Mouse (Mus musculus) cerebellum, adult 11-12 months (tissue): ENCODE results near the gene Kcnh1.

Experiments used
- DNase-seq: peaks from one replicate; pipeline ENCODE4 v3.0.0; 2022

The Kcnh1 gene

GRCm38 (mm10) chr1:192190508-192191321 lies at the start of gene Kcnh1:
Kcnh1 (plus strand) TSS chr1:192190774.
- DNase-seq = peak; percentile 91

GRCm38 (mm10) chr1:192151179-192151578 lies 39.4 kb upstream of the Kcnh1 start:
- no peak for DNase-seq

- DNase-seq = no peak
These were observed 19.1 kb upstream of the Kcnh1 start for GRCm38 (mm10) chr1:192171477-192171876.

- DNase-seq = no peak
These were observed 10.7 kb upstream of the Kcnh1 start for GRCm38 (mm10) chr1:192179877-192180276.

- no peak for DNase-seq
These were observed 8.8 kb upstream of the Kcnh1 start for GRCm38 (mm10) chr1:192181696-192182257.

- DNase-seq = peak; percentile 62
These were observed 1.5 kb upstream of the Kcnh1 start for GRCm38 (mm10) chr1:192189056-192189455.

- peak; percentile 81 for DNase-seq
These were observed 803 bp upstream of the Kcnh1 start for GRCm38 (mm10) chr1:192189771-192190170.

GRCm38 (mm10) chr1:192191322-192191639 lies 707 bp downstream of the Kcnh1 start:
- peak; percentile 78 for DNase-seq

GRCm38 (mm10) chr1:192191859-192192258 lies 1.3 kb downstream of the Kcnh1 start:
- peak; percentile 32 for DNase-seq

GRCm38 (mm10) chr1:192192710-192193109 lies 2.1 kb downstream of the Kcnh1 start:
- peak; percentile 39 for DNase-seq

GRCm38 (mm10) chr1:192193656-192194055 lies 3.1 kb downstream of the Kcnh1 start:
- DNase-seq = peak; percentile 49

GRCm38 (mm10) chr1:192197495-192197894 lies 6.9 kb downstream of the Kcnh1 start:
- DNase-seq = no peak

- DNase-seq = peak; percentile 85
These were observed 12.4 kb downstream of the Kcnh1 start for GRCm38 (mm10) chr1:192202936-192203335.

- no peak for DNase-seq
These were observed 17.4 kb downstream of the Kcnh1 start for GRCm38 (mm10) chr1:192207956-192208355.

- no peak for DNase-seq
These were observed 21.9 kb downstream of the Kcnh1 start for GRCm38 (mm10) chr1:192212448-192212847.

- DNase-seq = no peak
These were observed 24.1 kb downstream of the Kcnh1 start for GRCm38 (mm10) chr1:192214666-192215065.

GRCm38 (mm10) chr1:192220156-192220555 lies 29.6 kb downstream of the Kcnh1 start:
- no peak for DNase-seq

GRCm38 (mm10) chr1:192224161-192224560 lies 33.6 kb downstream of the Kcnh1 start:
- DNase-seq = no peak

GRCm38 (mm10) chr1:192232696-192233095 lies 42.1 kb downstream of the Kcnh1 start:
- DNase-seq = no peak

GRCm38 (mm10) chr1:192246836-192247235 lies 56.3 kb downstream of the Kcnh1 start:
- no peak for DNase-seq

GRCm38 (mm10) chr1:192259146-192259545 lies 68.6 kb downstream of the Kcnh1 start:
- no peak for DNase-seq

GRCm38 (mm10) chr1:192259616-192260015 lies 69.0 kb downstream of the Kcnh1 start:
- no peak for DNase-seq

GRCm38 (mm10) chr1:192265704-192266103 lies 75.1 kb downstream of the Kcnh1 start:
- no peak for DNase-seq

GRCm38 (mm10) chr1:192266956-192267355 lies 76.4 kb downstream of the Kcnh1 start:
- DNase-seq = no peak

- DNase-seq = no peak
These were observed 78.3 kb downstream of the Kcnh1 start for GRCm38 (mm10) chr1:192268878-192269277.
